Mouse (Mus musculus) ovary, adult 18-20 months (tissue): ENCODE measurements at regions not wholly inside any gene's neighbourhood (a gene's known extent, or its start where the extent isn't known, plus 50 kb on each side); places are given as distances from the start of the nearest gene placed in this dataset.

Source experiments
- DNase-seq: peaks from one replicate; pipeline ENCODE4 v3.0.0; 2022; ENCODE audit warnings: low spot score, mixed read lengths

GRCm38 (mm10) chr14:58182869-58183268, 112.5 kb downstream of the Fgf9 start:
- no peak for DNase-seq

GRCm38 (mm10) chr14:58180724-58181123, 110.4 kb downstream of the Fgf9 start:
- no peak for DNase-seq

GRCm38 (mm10) chr14:58175651-58176363, 105.5 kb downstream of the Fgf9 start:
- no peak for DNase-seq

- DNase-seq: no peak
Measured at GRCm38 (mm10) chr14:58174512-58174911, 104.2 kb downstream of the Fgf9 start.

- no peak for DNase-seq
Measured at GRCm38 (mm10) chr14:58168920-58169319, 98.6 kb downstream of the Fgf9 start.
